Mouse (Mus musculus) brain, embryonic 14.5 days (tissue): ENCODE results near the gene Ilvbl.

Experiments
- CTCF ChIP-seq: fragments of 200-500 bp; IDR thresholded peaks from 2 replicates; pipeline ENCODE4 v1.5.1; 2012; ENCODE audit warnings: inconsistent platforms, mild to moderate bottlenecking, moderate library complexity, borderline replicate concordance; ENCODE audit not compliant: insufficient read depth, insufficient read length; ENCODE audit errors: extremely low read depth
- POLR2A ChIP-seq: fragments of 200-500 bp; IDR thresholded peaks from 2 replicates; pipeline ENCODE4 v1.6.1; 2012; ENCODE audit warnings: mild to moderate bottlenecking, inconsistent platforms, borderline replicate concordance; ENCODE audit not compliant: poor library complexity, insufficient read depth, insufficient read length, severe bottlenecking; ENCODE audit errors: extremely low read depth

- TF ChIP-seq CTCF (no peak; the same call in 1 of the 2 replicates), POLR2A (0 out of 2 replicates have a peak, but pooled peaks have one; percentile 41)
Observed at GRCm38 (mm10) chr10:78591406-78592328, 17.5 kb downstream of the Ilvbl start, which contains the start of gene Syde1.
